Mouse (Mus musculus): ENCODE data around the gene Rftn2.

Gene Rftn2

GRCm38 (mm10) chr1:55211081-55211480 is 15.5 kb downstream of the Rftn2 start:
- no peak for DNase-seq (ENCODE audit: low read depth)

DNA sequence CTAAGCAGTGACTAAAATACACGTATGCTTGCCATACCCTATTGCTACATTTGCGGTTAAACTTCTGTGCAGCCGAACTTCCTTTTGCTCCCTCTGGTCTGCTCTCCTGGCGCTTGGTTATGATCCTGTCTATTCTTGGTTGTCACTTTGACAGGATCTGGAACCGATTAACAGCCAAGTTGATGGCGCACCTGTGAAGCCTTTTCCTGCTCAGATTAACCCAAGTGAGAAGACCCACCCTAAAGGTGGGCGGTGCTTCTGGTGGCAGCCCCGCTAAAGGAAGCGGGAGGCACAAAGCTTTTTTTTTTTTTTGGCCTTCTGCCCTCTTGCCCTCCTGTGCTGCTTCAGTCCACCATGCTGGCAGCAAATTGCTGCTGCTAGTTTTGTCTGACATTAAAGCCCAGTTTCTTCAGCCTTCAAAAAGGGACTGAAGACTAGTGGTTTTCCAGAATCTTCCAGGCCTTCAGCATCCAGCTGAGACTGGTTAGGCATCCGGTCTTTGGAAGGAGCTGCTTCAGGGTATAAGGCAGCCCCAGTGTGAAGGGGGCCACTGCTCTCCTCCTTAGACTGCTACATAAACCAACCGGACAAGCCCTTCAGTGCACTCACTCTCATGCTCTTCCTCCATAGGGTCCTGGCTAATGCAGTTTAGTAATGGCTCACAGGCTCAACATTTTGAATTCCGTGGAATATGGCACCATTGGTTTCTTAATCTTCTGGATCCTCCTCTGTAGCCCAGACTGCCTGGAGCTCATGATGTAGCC is 16.2 kb downstream of the Rftn2 start:
- DNase-seq (ENCODE audit: low read depth): no peak

- no peak for DNase-seq (ENCODE audit: low read depth)
Observed at GRCm38 (mm10) chr1:55208500-55209140, 18.0 kb downstream of the Rftn2 start.

- no peak for DNase-seq (ENCODE audit: low read depth)
Observed at GRCm38 (mm10) chr1:55207561-55207960, 19.0 kb downstream of the Rftn2 start.

DNA sequence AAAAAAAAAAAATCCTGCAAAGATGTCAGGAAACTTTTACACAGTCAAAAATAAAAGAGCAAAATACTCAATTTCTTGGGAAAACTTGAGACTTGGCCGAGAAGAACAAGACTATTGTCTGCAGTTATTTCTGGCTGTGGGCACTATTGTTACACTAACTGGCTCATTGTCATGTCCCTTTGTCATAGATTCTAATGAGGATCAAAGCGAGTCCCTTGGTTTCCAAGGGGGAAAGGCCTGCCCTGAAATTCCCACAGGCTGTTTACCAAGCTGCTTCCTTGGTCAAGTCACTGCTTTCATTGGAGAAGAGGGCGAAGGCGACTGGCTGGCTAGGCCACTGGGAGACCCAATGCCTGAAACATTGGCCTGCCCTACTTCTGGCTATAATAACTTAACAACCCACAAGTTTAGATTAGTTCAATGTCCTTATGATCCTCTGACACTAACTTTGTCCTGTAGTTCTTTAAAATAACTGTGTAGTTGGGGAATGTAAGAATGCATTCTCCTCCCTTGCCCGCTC is 20.7 kb downstream of the Rftn2 start:
- DNase-seq (ENCODE audit: low read depth): no peak

- DNase-seq (ENCODE audit: low read depth): peak; percentile 86
Observed at GRCm38 (mm10) chr1:55201850-55202752, 24.5 kb downstream of the Rftn2 start.

DNA sequence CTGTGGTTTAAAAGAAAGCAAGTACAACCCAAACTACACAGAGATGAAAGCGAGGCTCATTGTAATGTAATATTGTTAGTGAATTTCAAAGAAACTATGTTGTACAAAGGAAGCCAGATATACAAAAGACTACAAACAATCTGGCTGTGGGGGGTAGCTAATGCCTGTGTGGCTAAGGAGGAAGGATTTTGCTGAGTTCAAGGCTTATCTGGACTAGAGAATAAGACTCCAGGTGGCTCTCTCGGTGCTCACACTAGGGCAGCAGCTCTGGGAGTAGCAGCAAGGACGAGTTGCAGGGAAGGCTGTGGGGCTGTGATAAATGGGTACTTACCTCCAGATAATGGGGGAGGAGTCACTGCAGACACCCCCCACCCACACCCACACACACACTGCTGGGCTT is 27.9 kb downstream of the Rftn2 start:
- DNase-seq (ENCODE audit: low read depth): no peak

DNA sequence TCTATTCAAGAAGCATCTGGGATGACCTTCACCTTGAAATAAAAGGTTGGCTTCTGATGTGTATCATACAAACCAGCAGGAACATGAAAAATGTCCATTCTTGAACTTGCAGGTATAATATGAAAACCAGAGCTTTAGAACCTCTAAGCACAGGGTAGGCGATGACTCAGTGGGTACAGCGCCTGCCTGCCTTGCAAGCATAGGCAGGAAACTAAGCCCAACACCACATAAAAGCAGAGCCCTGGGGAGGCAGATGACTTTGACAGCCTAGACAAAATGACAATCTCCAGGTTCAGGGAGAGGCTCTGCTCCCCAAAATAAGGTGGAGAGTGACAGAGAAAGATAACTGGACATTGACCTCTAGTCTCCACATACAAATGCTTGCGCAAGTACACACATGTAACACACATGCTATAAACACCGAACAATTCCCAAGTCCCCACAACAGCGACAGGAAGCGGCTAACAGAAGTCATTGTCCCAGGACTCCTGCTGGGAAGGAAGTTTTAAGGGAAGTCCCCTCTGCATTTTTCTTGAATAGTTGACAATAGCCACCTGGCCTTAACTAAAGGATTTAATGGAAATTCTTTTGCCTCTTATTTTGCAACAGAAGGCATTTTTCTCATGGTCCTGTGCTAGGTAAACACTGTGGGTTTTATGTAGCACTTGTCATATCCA is 30.1 kb downstream of the Rftn2 start:
- no peak for DNase-seq (ENCODE audit: low read depth)

DNA sequence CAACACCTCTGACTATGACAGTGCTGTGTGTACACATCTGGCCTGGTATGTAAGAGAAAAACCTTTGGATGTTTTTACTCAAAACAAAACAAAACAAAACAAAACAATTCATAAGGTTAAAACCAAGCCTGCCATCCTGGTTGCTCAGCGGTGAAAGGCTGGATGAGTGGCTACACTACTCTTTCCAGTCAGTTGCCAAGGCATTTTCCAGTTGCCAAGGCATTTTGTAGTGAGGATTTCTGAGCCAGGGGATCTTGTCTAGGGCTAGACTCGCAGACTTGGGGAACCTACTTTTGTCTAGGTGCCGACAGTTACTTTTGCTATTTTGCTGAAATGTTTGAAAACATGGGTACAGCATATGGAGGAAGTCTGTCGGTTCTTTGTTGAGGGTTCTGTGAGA is 31.6 kb downstream of the Rftn2 start:
- no peak for DNase-seq (ENCODE audit: low read depth)

DNA sequence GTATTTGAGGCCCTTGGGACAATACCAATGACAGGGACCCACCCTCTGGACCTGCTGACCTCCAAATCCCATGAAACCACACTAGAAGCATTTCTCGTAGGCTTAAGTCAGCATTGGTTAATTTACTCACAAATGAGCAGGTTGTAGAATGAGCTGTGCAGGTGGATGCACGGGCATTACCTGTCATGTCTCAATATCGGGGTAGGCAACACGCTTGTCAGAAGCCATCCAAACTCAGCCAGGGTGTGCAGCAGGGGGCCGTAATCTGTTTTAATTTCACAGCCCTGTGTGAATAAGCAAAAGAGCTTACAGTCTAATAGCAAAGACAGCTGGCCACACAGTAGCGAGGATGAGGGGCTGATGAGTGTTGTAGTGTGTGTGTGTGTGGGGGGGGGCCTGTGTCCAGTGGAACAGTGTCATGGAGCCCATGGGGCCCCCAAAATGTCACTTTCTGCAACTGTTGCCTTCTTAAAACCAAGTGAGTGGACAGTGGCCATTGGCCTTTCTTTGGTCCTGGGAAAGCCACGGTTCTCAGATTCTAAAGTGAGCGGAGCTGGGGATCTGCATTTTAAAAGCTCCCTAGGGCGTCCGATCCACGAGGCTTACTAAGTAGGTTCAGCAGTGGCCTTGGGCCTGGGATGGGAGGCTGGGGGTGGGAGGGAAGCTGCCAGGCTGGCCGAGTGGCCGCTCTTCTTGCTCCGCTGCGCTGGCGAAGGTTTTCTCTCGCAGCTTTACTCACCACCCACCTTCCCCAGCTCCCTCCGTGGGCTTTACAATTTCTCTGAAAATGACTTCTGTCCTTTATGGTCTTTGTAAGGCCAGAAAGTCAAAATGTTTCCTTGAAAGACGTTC is 32.3 kb downstream of the Rftn2 start:
- no peak for DNase-seq (ENCODE audit: low read depth)

DNA sequence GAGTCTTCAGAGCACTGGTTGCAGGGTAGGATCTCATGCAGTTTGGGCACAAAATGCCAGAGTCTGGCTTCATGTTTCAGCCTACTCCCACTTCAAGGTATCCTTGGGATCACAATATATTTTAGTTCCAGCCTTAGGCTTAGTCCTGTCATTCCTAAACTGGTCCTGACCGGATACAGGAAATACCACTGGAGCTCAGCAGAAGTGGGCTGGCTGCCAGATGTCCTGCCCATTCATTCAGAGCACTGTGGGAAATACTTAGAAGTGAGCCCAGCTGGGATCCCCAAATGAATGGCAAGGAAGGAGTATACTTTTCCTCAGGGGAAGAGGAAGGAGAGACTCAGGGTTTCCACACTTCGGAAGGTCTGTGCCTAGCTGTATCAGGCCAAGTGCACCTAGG is 33.3 kb downstream of the Rftn2 start:
- DNase-seq (ENCODE audit: low read depth): peak; percentile 78

- peak; percentile 50 for DNase-seq (ENCODE audit: low read depth)
Observed at GRCm38 (mm10) chr1:55192824-55193223, 33.8 kb downstream of the Rftn2 start.

DNA sequence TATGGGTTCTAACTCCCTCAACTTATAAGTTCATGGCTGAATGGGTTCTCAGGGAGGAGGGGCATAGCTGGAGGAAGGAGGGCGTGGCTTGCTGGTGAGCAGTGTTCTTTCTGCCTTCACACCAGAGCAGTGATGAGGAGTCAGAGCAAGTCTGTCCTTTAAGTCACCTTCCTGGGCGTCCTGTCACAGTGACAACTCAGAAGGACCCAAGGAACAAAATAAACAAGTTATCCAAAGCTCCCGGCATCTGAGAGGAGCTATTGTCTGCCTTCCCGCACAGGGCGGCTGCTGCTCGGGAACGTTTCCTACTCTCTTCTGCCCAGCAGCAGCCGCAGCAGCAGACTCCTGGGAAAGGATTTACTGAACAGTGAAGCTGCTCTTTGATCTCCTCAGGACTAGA is 34.6 kb downstream of the Rftn2 start:
- DNase-seq (ENCODE audit: low read depth): no peak

- DNase-seq (ENCODE audit: low read depth): no peak
Observed at GRCm38 (mm10) chr1:55186592-55187210, 39.9 kb downstream of the Rftn2 start.

DNA sequence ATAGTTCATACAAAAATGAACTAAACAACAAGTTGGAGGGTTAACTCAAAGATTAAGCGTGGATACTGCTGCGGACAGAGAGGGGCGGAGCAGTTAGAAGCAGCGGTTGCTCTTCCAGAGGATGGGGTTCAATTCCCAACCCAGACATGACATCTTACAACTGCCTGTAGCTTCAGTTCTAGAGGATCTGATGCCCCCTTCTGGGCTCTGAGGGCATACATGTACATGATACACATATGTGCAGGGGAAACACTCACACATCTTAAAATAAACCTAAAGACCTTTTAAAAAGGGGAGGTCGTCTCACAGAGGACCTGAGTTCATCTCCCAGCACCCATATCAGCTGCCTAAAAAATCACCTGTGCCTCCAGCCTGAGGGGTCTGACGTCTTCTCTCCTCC is 40.9 kb downstream of the Rftn2 start:
- DNase-seq (ENCODE audit: low read depth): peak; percentile 64

GRCm38 (mm10) chr1:55182392-55182791 is 44.2 kb downstream of the Rftn2 start:
- DNase-seq (ENCODE audit: low read depth): no peak

DNA sequence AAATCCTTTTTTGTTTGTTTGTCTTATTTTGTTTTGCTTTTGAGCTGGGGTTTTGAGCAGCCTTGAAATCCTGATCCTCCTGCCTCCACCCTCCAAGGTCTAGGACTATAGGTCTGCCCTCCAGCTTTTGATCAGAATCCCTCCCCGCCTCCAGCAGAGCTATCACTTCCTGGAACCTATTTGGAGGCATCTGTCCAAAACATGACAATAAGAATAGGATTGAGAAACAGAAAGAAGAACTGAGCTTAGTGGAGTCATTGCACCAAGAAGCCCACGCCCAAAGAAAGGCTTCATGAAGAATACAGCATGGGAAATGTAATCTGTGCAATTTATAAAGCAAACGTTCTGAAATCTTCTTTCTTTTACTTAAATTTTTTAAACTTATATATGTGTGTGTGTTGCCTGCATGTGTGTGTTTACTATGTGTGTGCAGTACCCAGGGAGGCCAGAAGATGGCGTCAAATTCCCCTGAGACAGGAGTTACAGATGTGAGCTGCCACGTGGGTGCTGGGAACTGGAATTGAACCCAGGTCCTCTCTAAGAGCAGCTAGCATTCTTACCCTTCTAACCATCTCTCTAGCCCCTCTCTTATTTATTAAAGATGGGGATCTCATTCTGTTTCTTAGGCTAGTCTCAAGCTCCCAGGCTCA is 46.5 kb downstream of the Rftn2 start:
- no peak for DNase-seq (ENCODE audit: low read depth)

- no peak for DNase-seq (ENCODE audit: low read depth)
Observed at GRCm38 (mm10) chr1:55174558-55175034, 52.0 kb downstream of the Rftn2 start.

DNA sequence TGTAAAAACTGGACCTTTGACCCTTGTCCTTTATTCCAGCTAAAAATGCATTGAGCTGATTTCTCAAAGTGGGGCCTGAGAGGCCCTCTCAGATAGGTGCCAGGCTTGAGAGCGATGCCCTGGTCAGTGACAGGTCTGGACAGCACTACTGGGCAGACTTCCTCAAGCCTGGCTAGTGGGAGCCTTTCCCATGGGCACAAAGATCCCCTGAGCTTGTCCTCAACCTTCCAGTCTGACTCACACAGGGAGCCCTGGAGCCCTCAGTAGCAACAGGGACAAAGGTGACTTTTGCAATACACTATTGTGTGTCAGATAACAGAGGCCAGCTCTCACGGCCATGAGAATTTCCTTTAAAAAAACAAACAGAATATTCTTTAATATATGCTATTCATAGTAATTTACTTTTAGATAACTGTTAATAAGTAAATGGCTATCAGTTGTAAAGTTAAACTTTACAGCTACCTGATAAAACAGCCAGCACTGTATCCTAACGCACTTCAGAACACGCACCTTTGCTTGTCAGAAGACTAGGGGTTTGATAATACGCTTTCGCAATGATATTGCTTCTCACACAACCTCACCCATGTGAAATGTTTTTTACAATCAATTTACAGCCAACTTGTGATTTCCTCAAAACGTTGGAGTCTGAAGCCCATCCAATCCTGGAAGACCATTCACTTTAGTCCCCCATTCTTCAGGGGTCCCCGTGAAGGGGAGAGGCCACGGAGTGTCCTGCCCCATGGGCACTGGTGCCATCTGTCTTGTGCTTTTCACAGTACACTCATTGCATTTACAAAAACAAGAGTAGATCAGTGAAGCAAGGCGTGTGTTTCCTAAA is 52.6 kb downstream of the Rftn2 start:
- DNase-seq (ENCODE audit: low read depth): no peak
